Mouse (Mus musculus): Measurements from ENCODE around the gene Barx1. TPM values are rescaled to one million over a fixed set of nuclear protein-coding genes. Genes with fewer than 3 reads are reported as not detected.
A peak's percentile ranks its signal among the peaks of the same experiment; 100 is the strongest.

Barx1 gene
- total RNA-seq, 4 experiments from 2014 or later = not detected

- DNase-seq (ENCODE audit: low spot score) = no peak
Measured at GRCm38 (mm10) chr13:48660221-48660734, 2.5 kb upstream of the Barx1 start.

- no peak for DNase-seq (ENCODE audit: low spot score)
Measured at GRCm38 (mm10) chr13:48660741-48661140, 2.1 kb upstream of the Barx1 start.

GRCm38 (mm10) chr13:48661561-48661960, 1.2 kb upstream of the Barx1 start:
- DNase-seq (ENCODE audit: low spot score) = no peak

GRCm38 (mm10) chr13:48663211-48663987, 601 bp downstream of the Barx1 start:
- no peak for DNase-seq (ENCODE audit: low spot score)

- DNase-seq (ENCODE audit: low spot score) = no peak
Measured at GRCm38 (mm10) chr13:48663988-48664339, 1.2 kb downstream of the Barx1 start.

- DNase-seq (ENCODE audit: low spot score) = no peak
Measured at GRCm38 (mm10) chr13:48664916-48665655, 2.3 kb downstream of the Barx1 start.

- DNase-seq (ENCODE audit: low spot score) = no peak
Measured at GRCm38 (mm10) chr13:48665656-48666597, 3.1 kb downstream of the Barx1 start.

GRCm38 (mm10) chr13:48667461-48667860, 4.7 kb downstream of the Barx1 start:
- DNase-seq (ENCODE audit: low spot score) = no peak

GRCm38 (mm10) chr13:48668091-48668975, 5.5 kb downstream of the Barx1 start:
- DNase-seq (ENCODE audit: low spot score) = no peak

GRCm38 (mm10) chr13:48668976-48669534, 6.3 kb downstream of the Barx1 start:
- no peak for DNase-seq (ENCODE audit: low spot score)

- no peak for DNase-seq (ENCODE audit: low spot score)
Measured at GRCm38 (mm10) chr13:48672312-48672840, 9.6 kb downstream of the Barx1 start.

- DNase-seq (ENCODE audit: low spot score) = no peak
Measured at GRCm38 (mm10) chr13:48674609-48675008, 11.8 kb downstream of the Barx1 start.

- no peak for DNase-seq (ENCODE audit: low spot score)
Measured at GRCm38 (mm10) chr13:48679351-48679750, 16.6 kb downstream of the Barx1 start.

- DNase-seq (ENCODE audit: low spot score) = no peak
Measured at GRCm38 (mm10) chr13:48686666-48687065, 23.9 kb downstream of the Barx1 start.

GRCm38 (mm10) chr13:48691991-48692390, 29.2 kb downstream of the Barx1 start:
- DNase-seq (ENCODE audit: low spot score) = no peak

- DNase-seq (ENCODE audit: low spot score) = peak; percentile 36
Measured at GRCm38 (mm10) chr13:48694090-48695064, 31.6 kb downstream of the Barx1 start.

GRCm38 (mm10) chr13:48706385-48706951, 43.7 kb downstream of the Barx1 start:
- no peak for DNase-seq (ENCODE audit: low spot score)

- DNase-seq (ENCODE audit: low spot score) = no peak
Measured at GRCm38 (mm10) chr13:48712675-48713074, 49.9 kb downstream of the Barx1 start.

GRCm38 (mm10) chr13:48716075-48716474, 53.3 kb downstream of the Barx1 start:
- no peak for DNase-seq (ENCODE audit: low spot score)

All from heart, adult 8-10 months (tissue).